Comparison of ENCODE assay signal across 8 mouse cellular contexts in the genomic region with DNA sequence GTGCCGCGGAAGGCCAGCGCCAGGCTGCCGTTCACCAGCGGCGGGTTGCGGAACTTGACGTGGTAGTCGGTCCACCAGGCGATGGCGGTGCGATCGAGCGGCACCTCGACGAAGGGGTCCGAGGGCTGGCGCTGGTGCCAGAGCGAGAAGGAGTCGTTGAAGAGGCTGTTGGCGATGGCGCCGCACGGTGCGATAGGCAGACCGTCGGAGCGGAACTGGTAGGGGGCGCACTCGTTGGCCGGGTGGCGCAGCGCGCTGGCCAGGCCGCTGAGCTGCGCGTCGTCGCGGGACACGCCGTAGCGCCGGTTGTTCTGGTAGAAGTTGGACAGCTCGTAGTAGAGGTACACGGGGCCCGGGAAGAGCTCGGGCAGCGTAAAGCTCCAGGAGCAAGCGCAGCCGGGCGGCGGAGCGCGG. TPM values are rescaled to one million over a fixed set of nuclear protein-coding genes. Genes with fewer than 3 reads are reported as not detected.
DNase-seq lines count a peak whose midpoint lies in the region; ATAC-seq and TF ChIP-seq lines count a peak whose summit lies in the region.

No protein-coding gene starts in this region.

- H3K36me3 ChIP-seq in ES-Bruce4 (ENCODE audit: control insufficient read depth, insufficient read depth, low read length, poor library complexity, severe bottlenecking) = no peaks in the 10 kb centered on the region
- H3K36me3 ChIP-seq in intestine, embryonic 14.5 days (ENCODE audit: control insufficient read depth, insufficient read depth, low read length) = no peaks in the 10 kb centered on the region
- no peaks in the 10 kb centered on the region for H3K36me3 ChIP-seq in liver, embryonic 14.5 days (replicated peaks; ENCODE audit: control insufficient read depth, insufficient read depth, low read depth)
- H3K36me3 ChIP-seq in neural tube, embryonic 11.5 days (ENCODE audit: control insufficient read depth, insufficient read depth, low read length) = no peaks in the 10 kb centered on the region

- peaks cover 1% of the 10 kb centered on the region for H3K4me1 ChIP-seq in ES-Bruce4 (ENCODE audit: control insufficient read depth, insufficient read depth, low read length)
- H3K4me1 ChIP-seq in bone marrow macrophage, adult 2 months (ENCODE audit: control insufficient read depth, insufficient read depth, low read length) = no peaks in the 10 kb centered on the region
- H3K4me1 ChIP-seq in intestine, embryonic 14.5 days (replicated peaks; ENCODE audit: control insufficient read depth, insufficient read depth, low read length) = 0 out of 2 replicates have a peak, but pooled peaks cover 5% of the 10 kb centered on the region
- H3K4me1 ChIP-seq in liver, embryonic 14.5 days (replicated peaks; ENCODE audit: control insufficient read depth in 2 of 2, insufficient read depth in 2 of 2, low read length in 1 of 2) = no peaks in the 10 kb centered on the region
- H3K4me1 ChIP-seq in neural tube, embryonic 11.5 days (ENCODE audit: control insufficient read depth, insufficient read depth, low read length) = 0 out of 2 replicates have a peak, but pooled peaks cover 2% of the 10 kb centered on the region

- no peak for TF ChIP-seq EP300 in ES-Bruce4 (IDR thresholded peaks at IDR 0.05; ENCODE audit: insufficient read depth, low read depth, low read length)
- TF ChIP-seq EP300 in liver, embryonic 14.5 days (IDR thresholded peaks at IDR 0.05; ENCODE audit: low read depth) = no peak

- no peak overlapping the region for H3K27ac ChIP-seq in ES-Bruce4 (ENCODE audit: insufficient read depth, low read length)
- no peak overlapping the region for H3K27ac ChIP-seq in bone marrow macrophage, adult 2 months (ENCODE audit: insufficient read depth, low read depth, low read length)
- H3K27ac ChIP-seq in intestine, embryonic 14.5 days (ENCODE audit: low read depth) = peak overlapping the region; percentile 34
- H3K27ac ChIP-seq in liver, embryonic 14.5 days = no peak overlapping the region
- no peak overlapping the region for H3K27ac ChIP-seq in neural tube, embryonic 11.5 days (ENCODE audit: low read depth, low read length)

- 2% methylated on average over 50 of the region's 55 CpGs for WGBS in intestine, embryonic 14.5 days
- under 1% methylated on average over 55 of the region's 55 CpGs for WGBS in liver, embryonic 14.5 days (ENCODE audit: insufficient replicate concordance)
- 1% methylated on average over 55 of the region's 55 CpGs for WGBS in neural tube, embryonic 11.5 days

- H3K4me2 ChIP-seq in intestine, embryonic 14.5 days (ENCODE audit: low read length) = peak overlapping the region; percentile 62
- peak overlapping the region; percentile 57 for H3K4me2 ChIP-seq in liver, embryonic 14.5 days (ENCODE audit: low read depth)
- peak overlapping the region; percentile 45 for H3K4me2 ChIP-seq in neural tube, embryonic 11.5 days (ENCODE audit: low read depth)

- ATAC-seq in intestine, embryonic 14.5 days (replicated peaks; ENCODE audit: low FRiP score, low TSS enrichment, low read depth) = peak; percentile 29
- peak; percentile 31; the same call in 1 of the 2 replicates for ATAC-seq in liver, embryonic 14.5 days (ENCODE audit: insufficient read depth)
- ATAC-seq in neural tube, embryonic 11.5 days (ENCODE audit: insufficient read depth, low FRiP score, low TSS enrichment) = 0 out of 2 replicates have a peak, but pooled peaks have one; percentile 45

- intact Hi-C loops in gastrocnemius, postnatal 36 days (cut with DNase I) = no loop called here

- peak; percentile 30 to 49 for DNase-seq in gastrocnemius, postnatal 36 days
- DNase-seq in intestine, embryonic 14.5 days (ENCODE audit: low spot score) = peak; percentile 80
- no peak for DNase-seq in liver, embryonic 14.5 days (ENCODE audit: low read depth in 3 of 3, low spot score in 3 of 3)
- peak; percentile 54 for DNase-seq in neural tube, embryonic 11.5 days (ENCODE audit: low spot score)
- no peak for DNase-seq in cerebellum, adult 8-10 months
- no peak for DNase-seq in frontal cortex, postnatal 14 days (ENCODE audit: low spot score in 2 of 2)

- no peak for TF ChIP-seq POLR2A in ES-Bruce4 (IDR thresholded peaks at IDR 0.05; ENCODE audit: insufficient read depth, low read length)
- no peak for TF ChIP-seq POLR2A in bone marrow macrophage, adult 2 months (IDR thresholded peaks at IDR 0.05; ENCODE audit: borderline replicate concordance, low read depth, low read length)

- peak; percentile 42 for TF ChIP-seq CTCF in ES-Bruce4 (IDR thresholded peaks at IDR 0.05; ENCODE audit: low read depth, low read length)
- TF ChIP-seq CTCF in bone marrow macrophage, adult 2 months (IDR thresholded peaks at IDR 0.05; ENCODE audit: low read depth, low read length) = no peak
- no peak for TF ChIP-seq CTCF in liver, embryonic 14.5 days (IDR thresholded peaks at IDR 0.05; ENCODE audit: low read depth)

- peak overlapping the region; percentile 80 for H3K4me3 ChIP-seq in ES-Bruce4 (ENCODE audit: low read depth, low read length)
- peak overlapping the region; percentile 39 for H3K4me3 ChIP-seq in bone marrow macrophage, adult 2 months (ENCODE audit: insufficient read depth, low read length)
- H3K4me3 ChIP-seq in intestine, embryonic 14.5 days (ENCODE audit: low read depth, low read length) = peak overlapping the region; percentile 37
- peak overlapping the region; percentile 4 to 45; a peak in 3 of 4 replicates for H3K4me3 ChIP-seq in liver, embryonic 14.5 days (ENCODE audit: insufficient read depth in 1 of 2, low read depth in 2 of 2, low read length in 2 of 2)
- peak overlapping the region; percentile 37 for H3K4me3 ChIP-seq in neural tube, embryonic 11.5 days (ENCODE audit: low read depth, low read length)

- H3K27me3 ChIP-seq in ES-Bruce4 (ENCODE audit: control insufficient read depth, insufficient read depth, low read length, poor library complexity, severe bottlenecking) = no peaks in the 10 kb centered on the region; the same call in 1 of the 2 replicates
- H3K27me3 ChIP-seq in intestine, embryonic 14.5 days (replicated peaks; ENCODE audit: control insufficient read depth, insufficient read depth, low read length) = peaks cover 76% of the 10 kb centered on the region
- peaks cover 37% of the 10 kb centered on the region for H3K27me3 ChIP-seq in liver, embryonic 14.5 days (ENCODE audit: control insufficient read depth, insufficient read depth, low read length)
- H3K27me3 ChIP-seq in neural tube, embryonic 11.5 days (ENCODE audit: control insufficient read depth, insufficient read depth, low read length) = peaks cover 59% of the 10 kb centered on the region

- H3K9me3 ChIP-seq in ES-Bruce4 (replicated peaks; ENCODE audit: control insufficient read depth, insufficient read depth, low read length, poor library complexity, severe bottlenecking) = no peaks in the 10 kb centered on the region
- H3K9me3 ChIP-seq in intestine, embryonic 14.5 days (ENCODE audit: control insufficient read depth, low read length) = no peaks in the 10 kb centered on the region
- no peaks in the 10 kb centered on the region for H3K9me3 ChIP-seq in liver, embryonic 14.5 days (ENCODE audit: control insufficient read depth, low read length)
- H3K9me3 ChIP-seq in neural tube, embryonic 11.5 days (ENCODE audit: control insufficient read depth, low read length) = no peaks in the 10 kb centered on the region

- H3K9ac ChIP-seq in ES-Bruce4 (ENCODE audit: low read depth, poor library complexity, severe bottlenecking) = peak overlapping the region; percentile 62
- peak overlapping the region; percentile 43 for H3K9ac ChIP-seq in intestine, embryonic 14.5 days (ENCODE audit: low read length)
- no peak overlapping the region for H3K9ac ChIP-seq in liver, embryonic 14.5 days (replicated peaks)
- peak overlapping the region; percentile 18; the same call in 1 of the 2 replicates for H3K9ac ChIP-seq in neural tube, embryonic 11.5 days (ENCODE audit: low read length)

RNA-seq across cellular contexts. Expression of a gene that starts 0.5 kb away (rescaled TPM):
- 13.5 and 14.7 TPM in 2 replicates for polyA plus RNA-seq in ES-Bruce4 (2011; ENCODE audit: insufficient read depth, insufficient read length, low read depth, missing spikeins)
- polyA plus RNA-seq in bone marrow macrophage, adult 2 months (2012; ENCODE audit: insufficient read depth, insufficient read length, missing spikeins) = not detected in 2 replicates
- under 1 TPM; 0.26 to 0.35 TPM for total RNA-seq in gastrocnemius, postnatal 36 days (2021)
- polyA plus RNA-seq in intestine, embryonic 14.5 days (2014; fragmentation: Nextera tagmentation; extraction: Ambion mirVana) = 34.5 and 41.3 TPM in 2 replicates
- 1.9 and 2.0 TPM in 2 replicates for polyA plus RNA-seq in liver, embryonic 14.5 days (2012; rRNA removed)
- 3.8 and 3.9 TPM in 2 replicates for polyA plus RNA-seq in liver, embryonic 14.5 days (2014; fragmentation: Nextera tagmentation; extraction: Ambion mirVana)
- 2.3 and 2.6 TPM in 2 replicates for polyA plus RNA-seq in neural tube, embryonic 11.5 days (2014; fragmentation: Nextera tagmentation; extraction: Ambion mirVana)

RNA-seq across cellular contexts. Expression of a gene that starts 38.9 kb away (rescaled TPM):
- polyA plus RNA-seq in ES-Bruce4 (2011; ENCODE audit: insufficient read depth, insufficient read length, low read depth, missing spikeins) = 1.5 and 1.8 TPM in 2 replicates
- polyA plus RNA-seq in bone marrow macrophage, adult 2 months (2012; ENCODE audit: insufficient read depth, insufficient read length, missing spikeins) = 42.6 and 44.7 TPM in 2 replicates
- 1 to 10 TPM; 5.0 to 6.5 TPM for total RNA-seq in gastrocnemius, postnatal 36 days (2021)
- 8.0 and 8.3 TPM in 2 replicates for polyA plus RNA-seq in intestine, embryonic 14.5 days (2014; fragmentation: Nextera tagmentation; extraction: Ambion mirVana)
- polyA plus RNA-seq in liver, embryonic 14.5 days (2012; rRNA removed) = 0.78 and 1.1 TPM in 2 replicates
- 1.5 and 1.6 TPM in 2 replicates for polyA plus RNA-seq in liver, embryonic 14.5 days (2014; fragmentation: Nextera tagmentation; extraction: Ambion mirVana)
- 11.0 and 11.7 TPM in 2 replicates for polyA plus RNA-seq in neural tube, embryonic 11.5 days (2014; fragmentation: Nextera tagmentation; extraction: Ambion mirVana)

Comparison
In these comparisons a context has a peak if more than half of its experiments do, and no peak if none do; other contexts are left out.
1. H3K4me3 ChIP-seq: peak in every context shown above with its lines; median percentile 80 in ES-Bruce4; 39 in bone marrow macrophage, adult 2 months; 37 in intestine, embryonic 14.5 days; 37 in neural tube, embryonic 11.5 days; 24 in liver, embryonic 14.5 days.
2. DNase-seq: peak in gastrocnemius, postnatal 36 days (2 of 2), intestine, embryonic 14.5 days (single experiment) and neural tube, embryonic 11.5 days (single experiment); none in liver, embryonic 14.5 days (0 of 3), cerebellum, adult 8-10 months (single experiment) and frontal cortex, postnatal 14 days (0 of 2).
3. Peak in every context shown above with its lines, with median percentiles within 50 percentile points of each other: ATAC-seq and H3K4me2 ChIP-seq.